Mouse (Mus musculus): ENCODE measurements around the gene Sh3bp5.

Sh3bp5 gene

GRCm38 (mm10) chr14:31410123-31410724 lies 25.7 kb downstream of the Sh3bp5 start:
- no peak for DNase-seq (ENCODE audit: inconsistent ontology term)

DNA sequence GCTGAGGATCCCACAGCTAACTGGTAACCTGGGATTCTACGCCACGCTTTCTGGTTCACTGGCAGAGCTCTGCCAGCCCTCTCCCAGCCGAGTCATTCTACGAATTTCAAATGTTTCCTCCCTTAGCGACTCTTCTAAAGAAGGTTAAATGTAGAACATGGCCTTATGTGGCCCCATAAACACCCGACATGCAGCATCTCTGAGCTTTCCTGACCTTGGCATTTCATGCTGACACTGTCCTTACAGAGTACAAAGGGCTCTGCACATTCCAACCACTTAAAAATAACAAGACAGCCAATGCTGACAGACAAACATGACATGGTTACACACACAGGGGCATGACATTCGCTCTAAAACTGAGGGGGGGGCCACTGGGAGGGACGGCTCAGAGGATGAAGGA lies 27.2 kb downstream of the Sh3bp5 start:
- DNase-seq (ENCODE audit: inconsistent ontology term): no peak

DNA sequence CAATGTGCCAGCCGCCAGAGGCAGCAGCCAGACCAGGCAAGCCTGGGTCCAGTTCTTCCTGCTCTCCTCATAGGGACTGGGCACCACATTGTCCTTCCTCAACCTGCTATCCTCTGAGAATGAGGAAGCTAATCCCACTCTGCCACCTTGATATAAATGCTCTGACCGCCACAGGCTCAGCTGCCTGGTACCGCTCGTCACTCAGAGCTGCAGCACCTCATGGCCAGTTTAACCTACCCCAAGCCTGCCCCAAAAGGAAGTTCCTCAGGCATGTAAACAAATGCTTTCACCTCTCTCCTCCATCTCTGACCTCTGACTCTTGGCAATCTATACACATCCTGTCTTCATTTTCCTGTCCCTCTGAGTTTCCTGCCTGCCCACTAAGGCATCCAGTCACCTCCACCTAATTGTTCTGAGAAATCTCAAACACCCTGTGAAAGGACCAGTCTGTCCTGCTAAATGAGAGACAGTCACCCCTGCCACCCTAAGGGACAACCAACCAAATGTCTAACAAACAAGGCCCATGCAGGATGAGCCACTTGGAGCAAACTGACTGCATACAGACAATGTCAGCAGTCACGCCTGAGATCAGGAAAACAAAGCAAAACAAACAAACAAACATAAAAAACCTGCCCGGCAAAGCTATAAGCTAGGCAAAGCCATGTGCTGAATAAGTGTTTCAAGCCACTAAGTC lies 27.8 kb downstream of the Sh3bp5 start:
- no peak for DNase-seq (ENCODE audit: inconsistent ontology term)

DNA sequence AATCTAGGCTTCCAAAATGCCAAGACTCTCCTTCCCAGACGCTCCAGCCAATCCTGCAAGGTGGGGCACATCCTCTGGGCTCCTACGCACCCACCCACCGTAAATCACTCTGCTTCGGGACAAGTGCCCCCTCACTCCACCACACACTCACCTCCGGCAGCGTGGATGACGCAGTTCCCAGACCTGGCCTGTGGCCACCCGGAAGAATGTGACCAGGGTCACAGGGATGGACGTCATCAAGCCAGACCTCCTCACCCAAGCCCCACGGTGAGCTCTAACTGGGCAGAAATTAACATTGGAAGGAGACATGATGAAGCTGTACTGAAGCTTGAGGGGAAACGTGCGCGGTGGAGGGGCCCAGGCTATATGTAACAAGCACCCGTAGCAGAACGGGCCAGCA lies 28.7 kb downstream of the Sh3bp5 start:
- DNase-seq (ENCODE audit: inconsistent ontology term): no peak

- DNase-seq (ENCODE audit: inconsistent ontology term): no peak
These were observed 29.6 kb downstream of the Sh3bp5 start for GRCm38 (mm10) chr14:31406154-31406810.

- no peak for DNase-seq (ENCODE audit: inconsistent ontology term)
These were observed 30.2 kb downstream of the Sh3bp5 start for GRCm38 (mm10) chr14:31405652-31406051.

GRCm38 (mm10) chr14:31404663-31405062 lies 31.2 kb downstream of the Sh3bp5 start:
- DNase-seq (ENCODE audit: inconsistent ontology term): no peak

DNA sequence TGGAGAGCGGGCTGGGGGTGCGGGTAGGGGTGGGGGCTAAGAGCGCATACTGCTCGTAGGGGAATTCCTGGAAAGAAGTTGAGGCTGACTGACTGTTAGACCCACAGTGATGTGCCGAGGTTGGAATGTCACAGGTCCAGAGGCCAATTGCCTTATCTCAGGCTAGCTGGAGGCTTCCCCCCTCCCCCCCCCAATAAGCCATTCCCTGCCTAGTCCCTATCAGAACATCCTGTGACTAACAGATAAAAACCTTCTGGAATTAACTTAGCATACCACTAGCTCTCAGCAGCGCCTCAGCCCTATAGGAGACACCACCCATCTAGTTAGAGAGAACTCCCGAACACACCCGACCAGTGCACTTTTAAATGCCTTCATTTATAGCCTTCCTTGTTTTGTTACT lies 31.9 kb downstream of the Sh3bp5 start:
- peak; percentile 68 for DNase-seq (ENCODE audit: inconsistent ontology term)

- DNase-seq (ENCODE audit: inconsistent ontology term): peak; percentile 26
These were observed 32.3 kb downstream of the Sh3bp5 start for GRCm38 (mm10) chr14:31403556-31403955.

DNA sequence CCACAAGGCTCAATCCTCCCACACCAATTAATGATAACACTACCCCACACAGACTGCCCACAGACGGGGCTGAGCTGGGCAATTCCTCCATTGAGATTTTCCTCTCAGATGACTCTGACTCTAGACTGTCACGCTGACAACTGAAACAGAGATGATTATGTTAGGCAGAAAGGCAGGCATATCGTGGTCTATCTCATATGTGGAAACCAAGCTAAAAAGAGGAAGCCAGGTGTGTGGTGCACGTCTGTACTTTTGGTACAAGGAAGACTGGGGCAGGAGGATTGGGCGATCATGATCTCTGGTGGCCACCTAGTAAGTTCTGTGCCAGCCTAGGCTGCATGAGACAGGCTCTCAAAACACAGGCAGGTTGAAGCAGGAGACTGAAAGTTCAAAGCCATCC lies 33.2 kb downstream of the Sh3bp5 start:
- no peak for DNase-seq (ENCODE audit: inconsistent ontology term)

DNA sequence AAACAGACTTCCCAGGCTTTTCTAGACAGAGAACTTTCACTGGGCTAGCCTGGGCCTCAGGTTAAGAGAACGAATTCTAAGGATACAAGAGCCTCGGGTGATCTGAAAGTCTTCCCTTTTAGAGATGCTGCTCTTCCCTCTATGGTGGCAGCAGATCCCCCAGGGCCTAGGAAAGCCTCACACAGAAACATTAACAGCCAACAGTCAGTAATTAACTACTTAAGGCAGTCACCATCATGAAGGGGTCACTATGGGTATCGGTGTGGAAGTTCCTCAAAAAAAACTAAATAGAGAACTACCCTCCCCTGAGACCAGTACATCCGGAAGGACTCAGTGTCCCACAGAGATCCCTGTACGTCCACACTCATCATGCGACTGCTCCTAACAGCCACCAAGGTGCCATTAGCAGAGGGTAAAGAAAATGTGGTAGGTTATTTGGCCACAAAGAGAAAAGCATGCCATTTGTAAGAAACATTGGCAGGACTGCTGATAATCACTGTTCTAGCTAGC lies 33.9 kb downstream of the Sh3bp5 start:
- DNase-seq (ENCODE audit: inconsistent ontology term): no peak

GRCm38 (mm10) chr14:31400896-31401295 lies 35.0 kb downstream of the Sh3bp5 start:
- DNase-seq (ENCODE audit: inconsistent ontology term): no peak

DNA sequence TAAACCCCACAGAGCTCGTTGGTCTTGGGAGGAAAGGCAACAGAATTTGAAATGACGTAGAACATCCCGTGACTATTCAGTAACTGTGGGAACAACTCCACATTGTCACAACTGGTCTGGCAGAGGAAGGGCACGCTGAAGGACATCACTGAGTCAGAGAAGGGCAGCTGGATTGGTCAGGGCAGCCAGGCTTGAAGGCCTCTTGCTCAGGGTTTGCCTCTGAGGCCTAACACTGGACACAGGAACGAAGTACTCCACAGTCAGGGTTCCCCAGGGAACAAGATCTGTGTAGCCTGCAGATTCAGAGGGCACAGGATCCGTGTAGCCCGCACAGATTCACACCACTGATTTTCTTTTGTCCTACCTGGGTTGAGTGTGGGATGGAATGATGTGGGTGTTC lies 35.6 kb downstream of the Sh3bp5 start:
- no peak for DNase-seq (ENCODE audit: inconsistent ontology term)

GRCm38 (mm10) chr14:31399271-31399670 lies 36.6 kb downstream of the Sh3bp5 start:
- no peak for DNase-seq (ENCODE audit: inconsistent ontology term)

- no peak for DNase-seq (ENCODE audit: inconsistent ontology term)
These were observed 37.1 kb downstream of the Sh3bp5 start for GRCm38 (mm10) chr14:31398819-31399218.

- peak; percentile 56 for DNase-seq (ENCODE audit: inconsistent ontology term)
These were observed 37.9 kb downstream of the Sh3bp5 start for GRCm38 (mm10) chr14:31397791-31398595.

DNA sequence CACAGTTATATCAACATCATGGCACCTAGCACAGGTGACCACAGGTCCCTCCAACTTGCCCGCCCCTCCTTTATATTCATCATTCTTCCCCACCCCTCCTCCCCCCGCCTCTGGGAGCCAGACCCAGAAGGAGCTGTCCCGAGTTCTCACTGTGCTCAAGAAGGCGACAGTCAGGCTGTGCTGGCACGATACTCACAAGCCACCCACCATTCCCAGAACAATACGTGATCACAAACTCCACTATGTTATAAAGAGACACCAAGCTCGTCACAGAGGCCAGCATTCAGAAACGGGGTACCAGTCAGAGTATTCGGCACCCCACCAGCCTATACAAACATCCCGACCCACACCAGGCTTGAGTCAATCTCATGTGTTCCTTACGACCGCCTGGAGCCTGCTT lies 38.5 kb downstream of the Sh3bp5 start:
- no peak for DNase-seq (ENCODE audit: inconsistent ontology term)

DNA sequence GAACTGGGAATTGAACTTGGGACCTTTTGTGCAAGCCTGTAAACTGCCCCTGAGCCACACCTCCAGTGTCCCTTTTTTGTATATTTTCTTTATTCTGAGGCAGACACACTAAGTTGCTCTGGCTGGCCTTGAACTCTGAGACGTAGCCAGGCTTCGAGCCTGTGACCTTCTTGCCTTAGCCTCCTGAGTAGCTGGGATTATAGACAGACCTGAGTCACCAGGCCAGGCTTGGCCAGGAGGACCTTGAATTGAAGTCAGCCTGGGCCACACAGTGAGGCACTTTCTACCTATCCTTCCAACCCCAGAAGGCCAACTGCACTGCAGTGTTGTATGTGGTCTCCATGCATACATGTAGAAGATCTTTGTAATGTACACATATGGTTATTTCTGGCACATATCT lies 39.5 kb downstream of the Sh3bp5 start:
- no peak for DNase-seq (ENCODE audit: inconsistent ontology term)

GRCm38 (mm10) chr14:31395629-31396199 lies 40.2 kb downstream of the Sh3bp5 start:
- no peak for DNase-seq (ENCODE audit: inconsistent ontology term)

GRCm38 (mm10) chr14:31394822-31395532 lies 40.9 kb downstream of the Sh3bp5 start:
- DNase-seq (ENCODE audit: inconsistent ontology term): no peak

Measured in Muller cell, postnatal 12 days (primary cell).